Mouse (Mus musculus) MEL (cell line): ENCODE measurements around the gene Rac3. TPM values are rescaled to one million over a fixed set of nuclear protein-coding genes. Genes with fewer than 3 reads are reported as not detected.

Experiments used
- DNase-seq: peaks from one replicate; pipeline ENCODE4 v3.0.0; 2011; ENCODE audit warnings: low read depth, low spot score
- H3K27ac ChIP-seq: 2 replicates; pipeline ENCODE4 v1.5.1; 2012; ENCODE audit warnings: low read depth, mild to moderate bottlenecking, control low read depth, low read length, moderate library complexity; ENCODE audit not compliant: control insufficient read depth
- H3K27me3 ChIP-seq, 2 experiments: fragments of 150-350 bp in 1 of 2; sonication (generic) in 1 of 2; 2 replicates each; pipeline ENCODE4 v1.6.1; 2012; ENCODE audit warnings: low read length in 2 of 2, mild to moderate bottlenecking in 2 of 2, improper control_type of control experiment in 1 of 2, moderate library complexity in 1 of 2; ENCODE audit not compliant: insufficient read depth in 2 of 2, control insufficient read depth in 1 of 2
- H3K36me3 ChIP-seq, 2 experiments: 2 replicates each; pipeline ENCODE4 v1.6.1; 2012 to 2014; ENCODE audit warnings: low read length in 2 of 2, improper control_type of control experiment in 1 of 2, inconsistent platforms in 1 of 2, mild to moderate bottlenecking in 1 of 2; ENCODE audit not compliant: insufficient read depth in 2 of 2, control insufficient read depth in 1 of 2
- H3K4me1 ChIP-seq, 2 experiments: fragments of 150-350 bp in 1 of 2; sonication (generic) in 1 of 2; 2 replicates each; pipeline ENCODE4 v1.6.1; 2012; ENCODE audit warnings: low read length in 2 of 2, improper control_type of control experiment in 1 of 2, mild to moderate bottlenecking in 1 of 2; ENCODE audit not compliant: insufficient read depth in 2 of 2, control insufficient read depth in 1 of 2
- H3K4me3 ChIP-seq, 2 experiments: fragments of 150-350 bp in 1 of 2; sonication (generic) in 1 of 2; 2 replicates each; pipeline ENCODE4 v1.5.1; 2012; ENCODE audit warnings: low read depth in 2 of 2, low read length in 2 of 2, mild to moderate bottlenecking in 2 of 2, moderate library complexity in 2 of 2, control low read depth in 1 of 2, improper control_type of control experiment in 1 of 2; ENCODE audit not compliant: control insufficient read depth in 1 of 2, insufficient read depth in 1 of 2
- H3K79me2 ChIP-seq: 2 replicates; pipeline ENCODE4 v1.6.1; 2012; ENCODE audit warnings: mild to moderate bottlenecking, low read length, moderate library complexity; ENCODE audit not compliant: control insufficient read depth, poor library complexity, insufficient read depth
- H3K9ac ChIP-seq: 2 replicates; pipeline ENCODE4 v1.6.1; 2012; ENCODE audit warnings: low read depth, mild to moderate bottlenecking, control low read depth, low read length, moderate library complexity; ENCODE audit not compliant: control insufficient read depth, poor library complexity, severe bottlenecking
- H3K9me3 ChIP-seq: fragments of 150-350 bp; sonication (generic); replicated peaks from 2 replicates; pipeline ENCODE4 v1.6.1; 2012; ENCODE audit warnings: mild to moderate bottlenecking, low read length, improper control_type of control experiment, moderate library complexity; ENCODE audit not compliant: insufficient read depth
- CHD1 ChIP-seq: IDR thresholded peaks from 2 replicates; pipeline ENCODE4 v1.6.1; 2012; ENCODE audit warnings: low read depth, mild to moderate bottlenecking, inconsistent platforms, low read length, improper control_type of control experiment
- EP300 ChIP-seq, 2 experiments: IDR thresholded peaks; 2 replicates each; pipeline ENCODE4 v1.6.1; 2011; ENCODE audit warnings: improper control_type of control experiment in 2 of 2, low read length in 2 of 2, low read depth in 1 of 2, mild to moderate bottlenecking in 1 of 2
- KAT2A ChIP-seq: conservative IDR thresholded peaks from 2 replicates; pipeline ENCODE4 v1.6.1; 2012; ENCODE audit warnings: low read depth, low read length, improper control_type of control experiment, inconsistent platforms
- MAX ChIP-seq: IDR thresholded peaks from 2 replicates; pipeline ENCODE4 v1.6.1; 2011; ENCODE audit warnings: low read length, improper control_type of control experiment
- MYB ChIP-seq: IDR thresholded peaks from 2 replicates; pipeline ENCODE4 v1.6.1; 2011; ENCODE audit warnings: mild to moderate bottlenecking, low read depth, low read length, improper control_type of control experiment
- NELFE ChIP-seq: IDR thresholded peaks from 2 replicates; pipeline ENCODE4 v1.6.1; 2011; ENCODE audit warnings: low read depth, low read length, improper control_type of control experiment
- POLR2AphosphoS5 ChIP-seq: IDR thresholded peaks from 2 replicates; pipeline ENCODE4 v1.6.1; 2012; ENCODE audit warnings: low read depth, borderline replicate concordance, mild to moderate bottlenecking, inconsistent platforms, low read length, moderate library complexity, mixed read lengths
- RAD21 ChIP-seq: IDR thresholded peaks from 2 replicates; pipeline ENCODE4 v1.6.1; 2011; ENCODE audit warnings: mild to moderate bottlenecking, low read depth, low read length, improper control_type of control experiment
- SIN3A ChIP-seq: IDR thresholded peaks from 2 replicates; pipeline ENCODE4 v1.6.1; 2012; ENCODE audit warnings: low read length, improper control_type of control experiment, inconsistent platforms
- TAL1 ChIP-seq: IDR thresholded peaks from 2 replicates; pipeline ENCODE4 v1.6.1; 2012; ENCODE audit warnings: mild to moderate bottlenecking, inconsistent platforms, low read length, moderate library complexity, mixed read lengths
- TBP ChIP-seq: IDR thresholded peaks from 2 replicates; pipeline ENCODE4 v1.8.0; 2011; ENCODE audit warnings: low read depth, low read length, improper control_type of control experiment
- TCF12 ChIP-seq: IDR thresholded peaks from 2 replicates; pipeline ENCODE4 v1.6.1; 2014; ENCODE audit warnings: low read depth, mild to moderate bottlenecking, inconsistent platforms, low read length, improper control_type of control experiment, moderate library complexity
- UBTF ChIP-seq: IDR thresholded peaks from 2 replicates; pipeline ENCODE4 v1.6.1; 2012; ENCODE audit warnings: low read depth, mild to moderate bottlenecking, inconsistent platforms, low read length, improper control_type of control experiment, moderate library complexity, borderline replicate concordance; ENCODE audit not compliant: insufficient read depth
- USF2 ChIP-seq, 2 experiments: IDR thresholded peaks; 2 replicates each; pipeline ENCODE4 v1.6.1; 2011 to 2012; ENCODE audit warnings: improper control_type of control experiment in 2 of 2, low read length in 2 of 2, borderline replicate concordance in 1 of 2, inconsistent platforms in 1 of 2, low read depth in 1 of 2, mild to moderate bottlenecking in 1 of 2; ENCODE audit not compliant: insufficient read depth in 1 of 2
- ZKSCAN1 ChIP-seq: IDR thresholded peaks from 2 replicates; pipeline ENCODE4 v1.6.1; 2012; ENCODE audit warnings: low read depth, mild to moderate bottlenecking, inconsistent platforms, low read length, improper control_type of control experiment, moderate library complexity
- polyA plus RNA-seq, 2 experiments: library from polyadenylated mRNA; stranded (reverse) in 1 of 2; unstranded in 1 of 2; fragments of >175 nt in 1 of 2; fragments of >200 nt in 1 of 2; gene quantifications; 2 replicates each; pipeline versions ENCODE4 v1.2.1 to v1.2.4; 2012; ENCODE audit warnings: low replicate concordance in 2 of 2, low read depth in 1 of 2; ENCODE audit not compliant: insufficient read length in 2 of 2, insufficient read depth in 1 of 2, missing spikeins in 1 of 2
- total RNA-seq: library from RNA; depleted of rRNA; stranded (reverse); fragments of 300-350 nt; gene quantifications from 2 replicates; pipeline ENCODE4 v1.2.3, GENCODE M21; 2012

Gene Rac3
- total and polyA plus RNA-seq, 3 experiments, result 12.0 to 13.1 TPM; not detected in 1

- no peak overlapping the region for H3K9ac ChIP-seq
- no peaks in the 10 kb centered on the region for H3K79me2 ChIP-seq
- no peak overlapping the region for H3K27ac ChIP-seq
- peaks cover 0 to 4% of the 10 kb centered on the region in 2 experiments; a peak in 1 of 4 replicates for H3K4me1 ChIP-seq
- no peak overlapping the region for H3K4me3 ChIP-seq
- no peaks in the 10 kb centered on the region for H3K9me3 ChIP-seq
- DNase-seq, result no peak
- H3K36me3 ChIP-seq, result no peaks in the 10 kb centered on the region
- peaks cover 0 to 1% of the 10 kb centered on the region in 2 experiments; a peak in 2 of 4 replicates for H3K27me3 ChIP-seq
- TF ChIP-seq NELFE (no peak), RAD21 (no peak), POLR2AphosphoS5 (no peak), SIN3A (no peak), MYB (no peak), EP300 (IDR thresholded peaks at IDR 0.05; ENCODE audit: low read depth in 1 of 2, low read length in 2 of 2) (no peak), TBP (no peak)
Observed at GRCm38 (mm10) chr11:120730331-120730870, 9.1 kb downstream of the Rac3 start.

- Histone ChIP-seq H3K27me3 (peaks cover 0 to 2% of the 10 kb centered on the region in 2 experiments; a peak in 3 of 4 replicates), H3K4me1 (peaks cover 0 to 4% of the 10 kb centered on the region in 2 experiments; a peak in 1 of 4 replicates), H3K27ac (no peak overlapping the region), H3K79me2 (no peaks in the 10 kb centered on the region), H3K9me3 (no peaks in the 10 kb centered on the region), H3K36me3 (no peaks in the 10 kb centered on the region), H3K4me3 (no peak overlapping the region), H3K9ac (no peak overlapping the region)
- DNase-seq, result no peak
- TF ChIP-seq ZKSCAN1 (no peak), UBTF (no peak), KAT2A (no peak), TCF12 (no peak), EP300 (IDR thresholded peaks at IDR 0.05; ENCODE audit: low read depth in 1 of 2, low read length in 2 of 2) (no peak), TBP (no peak), USF2 (IDR thresholded peaks at IDR 0.05; ENCODE audit: borderline replicate concordance in 1 of 2, insufficient read depth in 1 of 2, low read depth in 1 of 2, low read length in 2 of 2) (no peak), POLR2AphosphoS5 (no peak), TAL1 (no peak), MAX (no peak), CHD1 (no peak)
Observed at GRCm38 (mm10) chr11:120731395-120731794, 10.1 kb downstream of the Rac3 start.
